Mouse (Mus musculus) layer of hippocampus, adult 18-20 months (tissue): Measurements from ENCODE around the gene Zan. TPM values are rescaled to one million over a fixed set of nuclear protein-coding genes. Genes with fewer than 3 reads are reported as not detected.
A peak's percentile ranks its signal among the peaks of the same experiment; 100 is the strongest.

Experiments used
- DNase-seq, 2 experiments: peaks; one replicate each; pipeline ENCODE4 v3.0.0; 2022; ENCODE audit warnings: low spot score in 2 of 2
- total RNA-seq, 2 experiments: library from RNA; stranded (reverse); gene quantifications; 2 replicates each; pipeline ENCODE4 v1.2.3; 2021

The Zan gene
- total RNA-seq, 2 experiments from 2014 or later = 0.15 to 0.33 TPM

- DNase-seq = no peak
These were observed 142.5 kb downstream of the Zan start for GRCm38 (mm10) chr5:137334317-137334716.

GRCm38 (mm10) chr5:137333512-137334174 lies 143.2 kb downstream of the Zan start, which contains the start of gene Slc12a9:
Gene Slc12a9, minus strand, starts transcription at chr5:137333597.
- peak; percentile 87 to 95 for DNase-seq

GRCm38 (mm10) chr5:137332857-137333511 lies 143.9 kb downstream of the Zan start:
- DNase-seq = no peak

GRCm38 (mm10) chr5:137330910-137331309 lies 146.0 kb downstream of the Zan start:
- no peak for DNase-seq

Other genes starting within 250 kb of the Zan start
- 10 to 100 TPM; 55.3 to 56.2 TPM for gene Ache, start 189.5 kb downstream of the Zan start, total RNA-seq
- 10 to 100 TPM; 10.9 to 11.7 TPM for gene Ufsp1, start 182.4 kb downstream of the Zan start, total RNA-seq
- 100 to 1,000 TPM; 202 to 234 TPM for gene Srrt, start 169.4 kb downstream of the Zan start, total RNA-seq
- gene Trip6, start 162.7 kb downstream of the Zan start, total RNA-seq = 1 to 10 TPM; 5.4 to 6.2 TPM
- gene Slc12a9, start 143.5 kb downstream of the Zan start, total RNA-seq = 10 to 100 TPM; 21.6 to 23.7 TPM
- gene Ephb4, start 127.0 kb downstream of the Zan start, total RNA-seq = 1 to 10 TPM; 4.5 to 4.7 TPM
- gene Pop7, start 25.5 kb upstream of the Zan start, total RNA-seq = 10 to 100 TPM; 33.2 to 34.6 TPM
- gene Gigyf1, start 41.5 kb upstream of the Zan start, total RNA-seq = 10 to 100 TPM; 64.1 to 65.4 TPM
- not detected for gene Epo, start 56.2 kb upstream of the Zan start, total RNA-seq
- gene Gnb2, start 56.4 kb upstream of the Zan start, total RNA-seq = 100 to 1,000 TPM; 573 to 580 TPM
- gene Actl6b, start 76.5 kb upstream of the Zan start, total RNA-seq = 100 to 1,000 TPM; 118 to 136 TPM
- 10 to 100 TPM; 14.6 to 15.2 TPM for gene Tfr2, start 92.8 kb upstream of the Zan start, total RNA-seq
- gene Mospd3, start 124.0 kb upstream of the Zan start, total RNA-seq = 10 to 100 TPM; 20.9 to 25.2 TPM
- gene Pcolce, start 136.7 kb upstream of the Zan start, total RNA-seq = 1 to 10 TPM; 6.1 to 7.5 TPM
- gene Fbxo24, start 151.9 kb upstream of the Zan start, total RNA-seq = under 1 TPM; 0.20 to 0.47 TPM
- 10 to 100 TPM; 18.9 to 24.2 TPM for gene Lrch4, start 152.1 kb upstream of the Zan start, total RNA-seq
- gene Gm20605, start 152.1 kb upstream of the Zan start, total RNA-seq = 10 to 100 TPM; 13.5 to 21.4 TPM
- gene Sap25, start 164.3 kb upstream of the Zan start, total RNA-seq = 1 to 10 TPM; 8.2 to 9.5 TPM
- under 1 TPM; 0.30 to 0.53 TPM for gene Irs3, start 168.7 kb upstream of the Zan start, total RNA-seq
- 10 to 100 TPM; 72.6 to 73.5 TPM for gene Agfg2, start 207.7 kb upstream of the Zan start, total RNA-seq